Mouse (Mus musculus) NIH3T3 (cell line): ENCODE results near the gene Gm8879.
"Not testable (repeated sequence)": the region's sequence is repeated elsewhere in the genome, so short reads cannot be mapped to it uniquely, and the experiment has no call there.

Experiments
- DNase-seq: peaks from one replicate; pipeline ENCODE4 v3.0.0-alpha.2; 2012; ENCODE audit warnings: low read depth

The Gm8879 gene

DNA sequence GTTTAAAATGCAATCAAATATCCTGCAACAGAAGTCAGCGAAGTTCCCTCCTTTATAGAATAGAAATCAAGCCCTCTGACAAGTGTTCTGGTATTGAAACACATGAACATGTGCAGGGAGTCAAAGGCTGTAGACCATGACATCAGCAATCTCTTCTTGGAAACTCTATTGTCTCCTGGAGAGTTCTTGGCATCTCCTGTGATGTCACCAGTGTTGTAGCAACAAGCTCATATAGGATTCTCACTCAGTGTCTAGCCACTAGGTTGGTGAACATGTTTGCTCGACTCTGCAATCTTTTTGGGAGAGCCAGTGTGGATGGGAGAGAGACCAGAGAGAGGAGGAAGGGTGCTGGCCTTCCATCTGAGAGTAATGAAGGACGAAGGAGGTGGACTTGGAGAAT lies at the start of gene Gm8879:
Gene Gm8879, plus strand, starts transcription at position 301 of the 400 bp plus-strand sequence.
- DNase-seq, result not testable (repeated sequence)

DNA sequence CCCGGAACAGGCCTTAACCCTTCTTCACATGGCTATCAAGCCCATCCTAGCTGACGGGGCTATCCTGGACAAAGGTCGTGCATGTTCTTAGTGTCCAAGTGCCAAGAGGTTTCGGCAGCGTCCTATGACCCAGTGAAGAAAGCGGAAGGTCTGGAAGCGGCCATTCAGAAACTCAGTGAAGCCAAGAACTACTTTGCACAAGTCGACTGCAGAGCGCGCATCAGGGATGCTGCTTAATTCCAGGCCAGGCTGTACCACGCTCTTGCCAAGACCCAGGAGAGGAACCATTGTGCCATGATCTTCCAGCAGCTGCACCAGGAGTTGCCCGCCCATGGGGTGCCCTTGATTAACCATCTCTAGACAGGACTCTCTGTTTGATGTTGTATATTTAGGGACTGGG lies 10.6 kb downstream of the Gm8879 start:
- not testable (repeated sequence) for DNase-seq
